Mouse (Mus musculus): ENCODE measurements around the gene Rad50. TPM values are rescaled to one million over a fixed set of nuclear protein-coding genes. Genes with fewer than 3 reads are reported as not detected.

Rad50 gene
- total and polyA plus RNA-seq, 3 experiments = 39.6 to 53.6 (median 48.2) TPM

GRCm38 (mm10) chr11:53656558-53657202, 50.4 kb downstream of the Rad50 start (continued):
- TF ChIP-seq RCOR1 (conservative IDR thresholded peaks at IDR 0.05; ENCODE audit: low read depth, low read length) (peak; percentile 99), CHD2 (IDR thresholded peaks at IDR 0.05; ENCODE audit: low read length) (peak; percentile 95), MEF2A (IDR thresholded peaks at IDR 0.05; ENCODE audit: borderline replicate concordance, low read depth, low read length) (peak; percentile 100)

- peaks cover 49 to 60% of the 10 kb centered on the region in 2 experiments for H3K36me3 ChIP-seq (replicated peaks in 1 of 2; ENCODE audit: control insufficient read depth in 1 of 2, insufficient read depth in 1 of 2, low read length in 1 of 2)
- H3K27me3 ChIP-seq (replicated peaks) = no peaks in the 10 kb centered on the region
- peak overlapping the region; percentile 78 for H3K27ac ChIP-seq (ENCODE audit: insufficient read depth, low read depth)
- in situ Hi-C loops (cut with MboI; ENCODE audit: low pct_ligation_motif_present, low pct_unique_long_range_greater_than_20kb, low sequenced_read_pairs) (no loop called here), dilution Hi-C loops (cut with MboI; ENCODE audit: extremely low pct_ligation_motif_present, extremely low pct_unique_long_range_greater_than_20kb, low sequenced_read_pairs) (no loop called here)
- H3K4me3 ChIP-seq (replicated peaks in 1 of 3; ENCODE audit: low read depth in 2 of 3, low read length in 2 of 3, poor library complexity in 1 of 3) = no peak overlapping the region
- peaks cover 22 to 62% of the 10 kb centered on the region in 2 experiments for H3K4me1 ChIP-seq (ENCODE audit: control insufficient read depth in 1 of 2, insufficient read depth in 2 of 2)
- peak overlapping the region; percentile 79 for H3K4me2 ChIP-seq (ENCODE audit: insufficient read depth, low read depth, poor library complexity, severe bottlenecking)
- H3K79me2 ChIP-seq (replicated peaks; ENCODE audit: control insufficient read depth, extremely low read depth, insufficient read depth, poor library complexity, severe bottlenecking) = peaks cover 6% of the 10 kb centered on the region
- H3K9me3 ChIP-seq (replicated peaks; ENCODE audit: low read length) = no peaks in the 10 kb centered on the region
- DNase-seq (ENCODE audit: extremely low read depth) = peak; percentile 95
- H3K9ac ChIP-seq (ENCODE audit: insufficient read depth, low read depth) = peak overlapping the region; percentile 55
- TF ChIP-seq RAD21 (IDR thresholded peaks at IDR 0.05; ENCODE audit: low read depth, low read length) (no peak; the same call in none of the 2 replicates), TBP (conservative IDR thresholded peaks at IDR 0.05; ENCODE audit: low read depth, low read length) (0 out of 2 replicates have a peak, but pooled peaks have one; percentile 32), NELFE (IDR thresholded peaks at IDR 0.05; ENCODE audit: low read depth, low read length) (no peak), TCF12 (IDR thresholded peaks at IDR 0.05; ENCODE audit: low read depth, low read length) (peak; percentile 79), MAFK (IDR thresholded peaks at IDR 0.05; ENCODE audit: insufficient replicate concordance, low read length) (no peak; the same call in 1 of the 2 replicates), ELF1 (IDR thresholded peaks at IDR 0.05; ENCODE audit: low read depth, low read length) (peak; percentile 11; the same call in 1 of the 2 replicates), UBTF (IDR thresholded peaks at IDR 0.05; ENCODE audit: low read depth, low read length) (no peak), RCOR1 (conservative IDR thresholded peaks at IDR 0.05; ENCODE audit: low read depth, low read length) (no peak), NRF1 (IDR thresholded peaks at IDR 0.05; ENCODE audit: low read depth, low read length) (no peak), CHD1 (IDR thresholded peaks at IDR 0.05; ENCODE audit: low read depth, low read length) (no peak; the same call in 1 of the 2 replicates), ZNF384 (IDR thresholded peaks at IDR 0.05; ENCODE audit: low read depth, low read length) (no peak), CTCF (conservative IDR thresholded peaks at IDR 0.05 in 1 of 2, IDR thresholded peaks at IDR 0.05 in 1 of 2; ENCODE audit: low read depth in 2 of 2, low read length in 2 of 2) (no peak), MXI1 (IDR thresholded peaks at IDR 0.05; ENCODE audit: low read depth, low read length) (peak; percentile 75; the same call in 1 of the 2 replicates), MEF2A (IDR thresholded peaks at IDR 0.05; ENCODE audit: borderline replicate concordance, low read depth, low read length) (peak; percentile 99), BHLHE40 (IDR thresholded peaks at IDR 0.05; ENCODE audit: low read depth, low read length) (peak; percentile 76), MAX (IDR thresholded peaks at IDR 0.05; ENCODE audit: low read length) (no peak; the same call in 1 of the 2 replicates), JUND (conservative IDR thresholded peaks at IDR 0.05; ENCODE audit: low read depth, low read length) (peak; percentile 57; the same call in 1 of the 2 replicates), SIN3A (IDR thresholded peaks at IDR 0.05; ENCODE audit: low read length) (no peak; the same call in 1 of the 2 replicates), GABPA (IDR thresholded peaks at IDR 0.05; ENCODE audit: insufficient replicate concordance, low read depth, low read length) (no peak), SMC3 (IDR thresholded peaks at IDR 0.05; ENCODE audit: low read depth, low read length) (peak; percentile 9; the same call in 1 of the 2 replicates), EP300 (IDR thresholded peaks at IDR 0.05; ENCODE audit: low read length) (peak; percentile 60), POLR2AphosphoS2 (IDR thresholded peaks at IDR 0.05; ENCODE audit: low read depth, low read length) (no peak), ZC3H11A (IDR thresholded peaks at IDR 0.05; ENCODE audit: low read depth, low read length) (no peak), USF2 (conservative IDR thresholded peaks at IDR 0.05; ENCODE audit: low read depth, low read length) (peak; percentile 38), MAZ (IDR thresholded peaks at IDR 0.05; ENCODE audit: low read depth, low read length) (peak; percentile 82; the same call in 1 of the 2 replicates), USF1 (IDR thresholded peaks at IDR 0.05; ENCODE audit: low read depth, low read length) (peak; percentile 75), ZKSCAN1 (IDR thresholded peaks at IDR 0.05; ENCODE audit: borderline replicate concordance, low read depth, low read length) (no peak), ETS1 (conservative IDR thresholded peaks at IDR 0.05; ENCODE audit: low read depth, low read length) (peak; percentile 96), MYC (IDR thresholded peaks at IDR 0.05; ENCODE audit: low read depth, low read length) (peak; percentile 36; the same call in 1 of the 2 replicates), PAX5 (IDR thresholded peaks at IDR 0.05; ENCODE audit: low read length) (no peak), POLR2A (IDR thresholded peaks at IDR 0.05; ENCODE audit: low read depth, low read length) (peak; percentile 54), HCFC1 (IDR thresholded peaks at IDR 0.05; ENCODE audit: low read depth, low read length) (peak; percentile 36; the same call in 1 of the 2 replicates), ZMIZ1 (IDR thresholded peaks at IDR 0.05; ENCODE audit: low read depth, low read length) (peak; percentile 28; the same call in 1 of the 2 replicates), JUN (IDR thresholded peaks at IDR 0.05; ENCODE audit: insufficient read depth, low read depth, low read length) (peak; percentile 91), KAT2A (IDR thresholded peaks at IDR 0.05; ENCODE audit: insufficient replicate concordance, low read length) (no peak)
These were observed 52.1 kb downstream of the Rad50 start for GRCm38 (mm10) chr11:53655043-53655442.

Data from CH12.LX (cell line).